Mouse (Mus musculus) right cerebral cortex, postnatal 4 days (tissue): Measurements from ENCODE around the gene Antxr1.

Experiments
- DNase-seq: peaks from one replicate; pipeline ENCODE4 v3.0.0-alpha.2; 2022

The Antxr1 gene

DNA sequence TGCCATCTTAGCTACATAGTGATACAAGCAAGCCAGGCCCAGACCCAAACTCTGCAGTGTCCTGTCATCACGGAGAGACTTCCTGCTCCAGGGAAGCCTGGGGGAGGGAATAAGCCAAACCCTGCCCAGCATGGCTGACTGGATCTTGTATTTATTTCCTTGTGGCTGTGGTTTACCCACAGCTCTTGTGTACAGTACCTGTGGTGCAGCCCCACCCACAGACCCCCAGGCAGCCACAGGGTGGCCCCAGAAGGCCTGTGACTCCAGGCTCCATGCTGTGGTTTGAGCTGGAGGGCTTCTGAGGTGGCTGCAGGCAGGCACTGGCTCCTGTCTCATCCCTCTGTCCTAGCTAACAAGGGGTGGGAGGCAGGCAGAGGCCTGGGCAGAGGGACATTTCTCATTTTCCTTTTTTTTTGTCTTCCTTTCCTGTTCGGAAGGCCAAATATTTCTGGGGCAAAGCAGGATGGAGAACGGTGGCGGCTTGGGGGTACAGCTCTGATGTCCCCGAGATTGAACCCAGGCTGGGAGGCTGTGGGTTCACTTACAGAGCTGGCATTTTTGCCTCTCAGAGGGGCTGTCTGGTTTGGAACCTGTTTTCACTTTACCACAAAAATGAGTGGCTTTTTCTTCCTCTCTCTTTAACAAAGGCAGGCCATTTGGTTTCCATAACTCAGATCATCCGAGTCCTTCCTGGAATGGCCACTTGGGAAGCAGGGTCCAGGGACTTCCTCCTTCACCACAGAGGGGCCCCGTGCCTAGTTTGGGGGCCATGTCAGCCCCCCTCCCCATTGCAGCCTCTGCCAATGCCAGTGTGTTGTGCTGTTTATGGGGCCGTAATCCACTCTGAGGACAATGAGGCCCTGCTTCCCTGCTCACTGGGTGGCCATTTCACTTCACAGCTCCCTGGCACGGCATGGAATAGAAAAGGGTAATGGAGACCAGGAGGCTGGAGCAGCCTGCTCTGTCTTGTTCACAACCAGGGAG, 91.2 kb downstream of the Antxr1 start:
- no peak for DNase-seq

DNA sequence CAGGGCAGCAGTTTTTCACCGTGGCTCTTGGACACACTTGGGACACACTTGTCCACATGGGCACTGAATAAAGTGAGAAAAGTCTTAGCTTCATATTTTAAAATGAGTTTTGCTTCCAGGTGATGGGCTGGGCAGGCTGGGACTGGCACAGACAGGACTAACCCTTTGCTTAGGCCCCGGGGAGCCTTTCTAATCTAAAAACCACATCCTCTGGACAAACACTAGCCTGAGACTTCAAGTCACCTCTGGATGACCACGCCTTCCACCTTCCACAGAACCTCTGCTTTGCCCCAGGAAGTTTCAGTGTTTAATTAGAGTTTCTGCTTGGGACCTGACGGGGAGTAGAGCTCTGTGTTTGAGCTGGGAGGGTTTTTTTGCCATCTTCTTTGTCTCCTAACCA, 98.4 kb downstream of the Antxr1 start:
- DNase-seq, result no peak

DNA sequence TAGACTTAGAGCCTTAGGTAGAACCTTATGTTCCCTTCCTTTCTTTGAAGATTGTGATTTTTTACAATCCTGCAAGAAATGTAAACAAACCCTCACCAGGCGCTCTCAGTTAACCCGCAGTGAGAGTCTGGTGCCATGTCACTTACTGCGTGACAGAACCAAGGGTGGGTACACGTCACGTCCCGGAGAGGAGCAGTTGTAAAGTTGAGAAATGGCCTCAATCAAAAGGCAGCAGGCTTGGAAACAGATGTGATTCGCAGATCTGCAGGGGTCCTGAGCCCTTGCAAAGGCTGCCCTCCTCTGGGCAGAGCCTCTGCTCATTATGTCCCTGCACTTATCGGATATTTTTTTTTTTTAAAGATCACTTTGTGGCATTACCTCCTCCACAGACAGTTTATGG, 99.6 kb downstream of the Antxr1 start:
- no peak for DNase-seq

DNA sequence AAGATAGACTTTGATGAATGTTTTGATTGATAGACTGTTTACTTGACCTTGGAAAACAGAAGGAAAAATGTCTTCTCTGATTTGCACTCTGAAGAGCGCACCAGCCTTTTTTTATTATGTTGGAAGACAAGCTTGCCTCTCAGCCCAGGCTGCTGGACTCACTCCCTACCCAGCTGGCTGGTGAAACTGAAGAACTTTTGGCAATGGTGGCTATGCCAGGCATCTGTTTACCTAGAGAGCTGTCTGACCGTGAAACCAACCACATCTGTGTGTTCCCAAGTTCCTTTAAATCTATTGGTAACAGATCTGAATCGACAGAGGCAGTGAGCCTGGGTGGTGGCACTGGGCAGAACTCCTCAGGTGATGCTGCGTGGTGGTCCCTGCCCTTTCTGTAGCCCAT, 102.5 kb downstream of the Antxr1 start:
- DNase-seq, result no peak

DNA sequence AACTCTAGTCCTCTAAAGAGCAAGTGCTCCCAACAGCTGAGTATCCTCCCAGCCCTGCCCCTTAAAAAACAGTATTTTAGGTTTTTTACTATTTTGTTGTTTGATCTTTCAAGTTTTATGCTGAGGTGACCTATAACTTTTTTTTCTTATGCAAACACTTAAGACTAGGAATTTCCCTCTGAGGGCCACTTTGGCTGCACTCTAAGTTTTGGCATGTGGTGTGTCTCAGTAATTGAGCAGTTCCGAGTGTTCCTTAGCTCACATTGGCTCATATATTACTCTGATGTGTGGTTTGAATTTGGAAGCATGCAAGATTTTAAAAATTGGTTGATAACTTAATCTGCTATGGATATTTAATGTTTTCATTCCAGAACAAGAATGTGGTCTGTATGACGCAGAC, 105.6 kb downstream of the Antxr1 start:
- DNase-seq, result no peak

DNA sequence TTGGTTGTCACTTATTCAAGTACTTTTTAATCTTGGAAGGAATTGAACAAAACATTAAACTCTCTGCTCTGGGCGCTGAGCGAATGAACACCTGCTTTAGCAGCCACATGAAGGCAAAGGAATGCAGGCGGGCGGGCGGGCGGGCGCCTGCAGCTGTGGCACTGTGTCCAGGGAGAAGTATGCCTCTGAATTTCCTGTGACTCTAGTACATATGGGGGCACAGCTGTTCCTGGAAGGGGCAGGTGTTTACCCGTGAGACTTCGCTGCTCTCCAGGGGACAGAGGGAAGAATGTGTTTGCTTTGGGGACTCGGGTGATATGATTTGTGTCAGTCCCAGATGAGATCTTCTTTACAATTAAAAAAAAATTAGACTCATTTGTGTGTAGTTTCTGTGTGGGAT, 107.7 kb downstream of the Antxr1 start:
- no peak for DNase-seq

DNA sequence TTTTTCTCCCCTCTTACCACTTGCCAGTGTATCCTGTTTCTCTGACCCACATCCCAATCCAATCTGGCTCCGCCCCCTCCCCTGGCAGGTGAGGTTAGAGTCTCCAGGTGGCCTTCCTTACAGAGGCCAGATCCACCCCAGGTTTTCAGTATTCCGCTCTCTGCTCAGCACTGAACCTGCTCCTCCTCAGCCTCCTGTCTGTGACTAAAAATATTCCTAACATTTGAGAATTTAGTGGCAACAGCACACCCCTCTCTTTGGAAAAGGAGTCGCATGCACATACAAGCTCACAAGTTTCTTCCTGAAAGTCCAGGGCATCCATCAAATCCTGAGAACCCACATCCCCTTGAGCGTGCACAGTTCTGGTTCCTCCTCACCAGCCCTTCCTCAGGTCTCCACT, 109.3 kb downstream of the Antxr1 start:
- DNase-seq, result no peak

DNA sequence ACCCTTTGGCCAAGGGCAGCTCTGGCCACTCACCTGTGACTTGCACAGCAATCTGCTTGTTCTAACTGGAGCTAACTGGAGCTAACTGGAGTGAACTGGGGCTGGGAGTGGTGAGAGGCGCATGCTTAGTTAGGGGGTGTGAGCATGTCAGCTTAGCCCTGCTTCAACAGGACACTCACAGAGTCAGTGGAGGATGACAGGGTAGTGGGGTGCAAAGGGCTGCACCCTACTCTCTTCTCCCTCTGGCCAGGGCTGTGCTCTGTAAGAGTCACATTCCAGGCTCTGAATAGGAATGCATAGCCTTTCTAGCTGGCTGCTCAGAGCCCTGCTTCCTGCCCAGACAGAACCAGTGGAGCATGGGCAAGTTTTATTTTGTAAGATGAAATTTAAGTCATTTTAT, 110.3 kb downstream of the Antxr1 start:
- no peak for DNase-seq

DNA sequence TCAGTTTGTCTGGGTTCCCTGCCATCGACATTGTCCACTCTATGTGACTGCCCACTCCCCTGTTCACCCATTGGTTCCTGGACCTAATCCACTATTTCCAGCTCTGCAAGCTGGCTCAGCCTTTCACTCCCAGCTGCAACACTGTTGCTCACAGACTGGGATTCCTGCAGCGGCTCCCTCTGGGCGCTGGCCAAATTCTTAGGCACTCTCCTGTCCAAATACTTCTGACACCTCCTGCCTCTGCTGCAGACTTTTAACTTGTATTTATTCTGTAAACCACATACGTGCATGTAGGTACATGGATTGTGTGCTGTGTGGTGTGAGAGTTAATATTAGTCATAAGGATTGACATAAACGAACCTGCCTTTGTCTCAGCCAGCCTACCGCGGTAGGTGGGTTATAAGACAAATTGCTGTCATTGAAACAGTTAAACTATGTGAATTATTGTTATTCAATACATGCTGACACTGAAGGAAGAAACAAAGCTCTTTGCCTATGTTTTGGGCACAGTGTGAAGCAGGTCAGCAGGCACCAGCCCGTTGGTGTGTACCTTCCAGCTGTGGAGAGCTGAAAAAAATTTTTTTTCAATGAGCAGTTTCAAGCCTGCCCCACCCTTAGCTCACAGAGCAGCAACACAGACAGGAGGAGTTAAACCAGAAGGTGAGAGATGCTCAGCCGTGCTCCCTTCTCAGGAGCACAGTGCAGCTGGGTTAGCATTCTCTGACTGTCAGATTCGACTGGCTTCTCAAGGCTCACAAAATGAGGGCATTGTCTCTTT, 112.6 kb downstream of the Antxr1 start:
- no peak for DNase-seq

DNA sequence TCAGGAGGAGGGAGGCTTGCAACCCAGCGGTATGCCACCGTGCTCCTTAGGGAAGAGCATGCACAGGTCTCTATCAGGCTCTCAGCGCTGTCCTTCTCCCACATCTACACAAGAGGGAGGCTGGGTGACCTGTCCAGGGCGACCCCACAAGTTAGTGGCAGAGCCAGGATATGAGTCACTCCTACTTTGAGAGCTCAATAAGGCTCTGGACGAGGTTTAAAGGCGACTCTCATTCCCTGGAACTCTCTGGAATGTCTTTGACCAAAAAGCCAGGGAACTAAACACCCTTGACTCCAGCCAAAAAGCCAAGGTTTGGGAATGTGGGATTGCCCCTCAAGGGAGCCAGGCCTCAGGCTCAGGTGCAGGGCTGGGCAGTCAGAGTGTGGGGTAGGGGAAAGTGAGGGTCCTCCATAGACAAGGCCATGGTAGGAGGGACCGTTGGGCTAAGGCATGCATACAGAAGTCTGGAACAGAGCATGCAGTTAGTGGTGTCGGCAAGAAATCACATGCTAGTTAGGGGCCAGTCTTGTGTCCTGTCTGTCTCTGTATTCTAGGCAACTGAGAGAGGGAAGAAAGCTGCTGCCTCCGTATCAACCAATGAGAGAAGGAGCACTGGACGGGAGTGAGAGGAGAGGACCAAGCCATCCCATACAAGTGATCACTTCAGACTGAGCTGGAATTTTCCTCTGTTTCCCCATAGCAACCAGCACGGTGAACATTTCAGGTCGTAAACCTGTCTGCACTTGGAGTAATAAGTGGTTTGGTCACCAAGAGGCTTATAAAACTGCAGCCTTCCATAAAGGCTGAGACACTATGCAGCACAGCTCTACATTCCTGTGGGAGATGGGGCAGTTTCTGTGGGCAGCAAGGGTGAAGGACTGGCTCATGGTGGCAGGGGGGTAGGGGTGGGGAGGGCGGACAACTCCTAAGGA, 116.3 kb downstream of the Antxr1 start:
- DNase-seq, result no peak

DNA sequence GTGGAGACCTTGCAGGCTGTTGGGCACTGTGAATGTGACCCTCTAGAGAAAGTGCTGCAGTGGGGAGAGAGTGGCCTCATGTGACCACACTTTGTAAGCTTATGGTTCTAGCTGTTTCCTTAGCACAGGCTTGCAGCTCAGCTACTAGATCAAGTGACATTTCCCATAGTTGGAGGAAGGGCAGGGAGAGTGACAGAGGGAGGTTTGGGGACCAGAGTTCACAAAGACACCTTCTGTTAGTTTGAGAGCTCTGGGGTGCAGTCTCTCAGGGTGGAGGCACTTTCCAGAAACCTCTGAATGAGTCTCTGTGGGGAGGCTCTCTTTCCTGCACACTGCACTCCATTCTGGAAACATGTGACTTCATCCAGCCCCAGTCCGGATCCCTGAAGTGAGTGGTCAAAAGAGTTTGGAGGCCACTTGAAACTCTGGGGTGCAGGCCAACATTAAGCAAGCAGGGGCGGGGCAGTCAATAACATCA, 119.5 kb downstream of the Antxr1 start:
- DNase-seq, result no peak

DNA sequence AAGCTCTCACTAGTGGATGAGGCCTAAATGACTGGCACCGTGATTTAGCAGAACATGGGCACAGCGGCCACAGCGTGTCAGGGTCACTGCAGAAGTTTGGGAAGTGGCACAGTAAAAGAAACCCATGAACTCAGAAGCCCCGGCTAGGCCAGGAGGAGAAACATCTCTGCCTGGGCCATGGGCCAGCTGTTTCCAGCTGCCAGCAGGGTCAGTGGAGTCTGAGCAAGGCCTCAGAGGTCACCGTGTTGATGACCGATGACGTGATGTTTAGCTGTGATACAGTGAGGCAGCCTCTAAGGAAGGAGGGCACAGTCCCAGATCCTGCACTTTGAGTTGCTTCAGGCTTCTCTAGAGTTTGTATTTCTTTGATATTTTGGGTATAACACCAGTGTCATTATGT, 122.4 kb downstream of the Antxr1 start:
- DNase-seq, result no peak

DNA sequence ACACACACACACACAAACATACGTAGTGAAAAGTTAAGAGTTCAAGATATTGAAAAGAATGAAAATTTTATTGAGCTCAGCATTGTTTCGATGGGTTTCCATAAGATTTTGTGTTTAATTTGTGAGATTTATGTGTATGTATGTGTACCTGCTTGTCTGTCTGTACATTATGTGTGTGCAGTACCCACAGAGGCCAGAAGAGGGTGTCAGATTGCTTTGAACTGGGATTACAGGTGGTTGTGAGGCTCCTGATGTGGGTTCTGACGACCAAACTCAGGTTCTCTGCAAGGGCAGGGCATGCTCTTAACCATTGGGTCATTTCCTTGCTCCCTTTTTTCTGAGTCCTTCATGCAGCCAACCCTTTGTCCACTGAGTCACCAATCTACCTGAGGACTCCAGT, 124.1 kb downstream of the Antxr1 start:
- no peak for DNase-seq

DNA sequence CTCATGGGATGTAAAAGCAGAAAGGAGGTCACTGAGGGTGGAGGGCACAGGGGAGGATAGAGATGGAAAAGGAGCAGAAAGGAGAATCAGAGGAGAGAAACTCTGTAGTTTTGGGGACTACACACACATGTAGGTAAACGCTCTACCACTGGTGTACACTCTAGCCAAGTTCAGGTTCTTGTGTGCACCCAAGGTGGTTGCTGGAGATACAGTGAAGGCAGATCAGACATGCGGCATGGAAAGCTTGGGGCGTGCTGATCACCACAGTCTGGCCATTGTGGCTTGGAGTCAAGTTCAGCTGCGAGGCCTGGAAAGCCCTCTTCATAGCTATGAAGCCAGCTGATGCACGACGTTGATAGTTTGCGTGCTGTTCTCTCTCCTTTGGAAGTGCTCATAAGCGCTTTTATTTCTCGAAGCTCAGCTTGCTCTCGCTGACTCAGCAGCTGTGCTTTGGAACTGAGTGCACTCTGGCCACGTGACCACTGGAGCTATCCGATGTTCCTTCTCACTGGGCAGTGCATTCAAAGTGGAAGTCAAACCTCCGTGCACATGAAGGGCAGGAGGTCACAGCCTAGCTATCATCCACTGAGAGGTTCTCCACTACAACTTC, 128.1 kb downstream of the Antxr1 start:
- DNase-seq, result no peak

DNA sequence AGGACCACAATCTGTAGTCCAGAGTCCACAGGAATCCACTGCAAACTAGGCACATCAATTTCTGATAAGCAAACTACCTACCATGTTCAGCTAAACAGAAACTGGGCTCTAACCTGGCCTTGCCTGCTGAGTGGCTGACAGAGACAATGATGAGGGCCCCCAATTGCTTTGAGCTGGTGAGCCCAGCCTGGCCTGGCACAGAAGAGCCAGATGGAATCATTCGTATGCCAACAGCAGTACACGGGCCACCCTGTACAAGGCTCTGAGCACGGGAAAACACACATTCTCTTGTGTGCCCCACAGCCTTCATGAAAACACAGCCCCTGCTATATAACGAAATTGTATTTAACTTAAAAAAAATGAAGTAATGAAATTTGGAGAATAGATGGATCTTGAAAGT, 128.8 kb downstream of the Antxr1 start:
- DNase-seq, result no peak

DNA sequence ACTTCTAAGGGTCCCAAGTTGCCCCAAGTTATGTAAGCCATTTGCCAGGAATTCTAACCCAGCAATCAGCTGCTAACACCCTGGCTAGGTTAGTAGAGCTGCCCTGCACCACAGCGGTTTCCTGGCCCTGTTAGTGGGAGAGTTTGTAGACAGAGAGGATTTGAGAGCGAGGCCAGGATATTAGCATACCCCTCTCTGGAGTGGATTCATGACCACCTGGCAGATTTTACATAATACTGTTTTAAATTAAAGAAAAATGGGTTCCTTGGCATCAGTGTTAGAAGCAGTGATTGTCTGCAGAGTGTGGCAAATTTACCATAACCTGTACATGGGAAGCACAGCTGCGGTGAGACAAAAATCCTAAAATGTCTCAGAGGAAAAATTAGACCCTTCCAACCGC, 132.2 kb downstream of the Antxr1 start:
- DNase-seq, result no peak

DNA sequence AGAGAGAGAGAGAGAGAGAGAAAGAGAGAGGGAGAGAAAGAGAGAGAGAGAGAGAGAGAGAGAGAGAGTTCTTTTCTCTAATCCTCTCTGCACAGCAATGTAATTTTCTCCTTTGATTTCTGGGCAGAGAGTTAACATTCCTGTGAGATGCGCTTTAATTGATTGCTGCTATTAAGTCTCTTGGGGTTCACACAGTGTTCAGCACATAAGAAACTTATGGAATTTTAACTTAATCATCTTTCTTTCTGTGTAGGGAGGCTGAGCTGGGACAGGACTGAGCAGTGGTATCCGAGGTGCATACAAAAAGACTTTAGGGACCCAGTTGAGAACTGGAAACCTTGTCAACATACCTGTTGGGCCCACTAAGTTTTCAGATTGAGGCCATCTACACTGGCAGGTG, 132.6 kb downstream of the Antxr1 start:
- no peak for DNase-seq

DNA sequence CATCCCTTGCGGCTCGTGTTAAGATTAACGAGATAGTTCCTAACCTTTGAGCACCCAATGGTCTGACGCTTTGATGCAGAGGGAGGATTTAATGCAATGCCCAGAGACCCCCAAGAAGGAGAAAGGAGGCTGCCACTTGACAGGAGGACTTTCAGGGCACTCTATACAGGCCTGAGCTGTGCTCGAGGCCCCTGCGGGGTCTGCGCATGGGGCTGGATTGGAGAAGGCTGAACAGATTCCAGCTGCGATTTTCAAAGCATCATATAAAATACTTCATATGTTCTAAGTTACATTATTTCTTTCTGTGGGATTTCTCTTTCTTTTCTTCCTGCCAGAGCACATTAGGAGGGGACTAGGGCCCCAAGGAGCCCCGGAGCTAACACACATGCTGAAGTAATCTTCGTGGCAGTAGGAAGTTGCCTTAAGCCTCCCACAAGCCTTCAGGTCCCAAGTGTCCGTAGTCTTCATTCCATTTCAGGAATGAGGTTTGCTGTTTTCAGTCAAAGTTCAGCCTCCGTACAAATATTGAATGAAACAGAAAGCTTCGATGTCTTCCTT, 133.5 kb downstream of the Antxr1 start:
- no peak for DNase-seq

DNA sequence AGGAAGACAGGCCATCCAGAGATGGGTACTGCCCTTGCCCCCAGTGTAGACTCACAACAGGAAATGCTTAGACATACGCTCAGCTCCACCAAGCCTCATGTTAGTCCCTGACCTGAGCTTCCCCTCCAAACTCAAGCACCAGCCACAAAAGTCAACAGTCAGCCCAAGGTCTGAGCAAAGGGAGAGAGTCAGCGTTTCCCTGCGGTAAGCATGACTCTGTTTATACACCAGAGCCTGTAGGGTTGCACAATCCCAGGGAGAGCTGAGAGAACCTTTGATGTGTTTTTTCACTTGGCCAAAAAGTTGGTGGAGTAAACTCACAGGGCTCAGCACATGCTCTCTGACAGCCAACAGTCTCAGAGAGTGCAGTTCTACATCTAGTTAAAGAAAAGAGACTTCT, 145.9 kb downstream of the Antxr1 start:
- DNase-seq, result no peak

DNA sequence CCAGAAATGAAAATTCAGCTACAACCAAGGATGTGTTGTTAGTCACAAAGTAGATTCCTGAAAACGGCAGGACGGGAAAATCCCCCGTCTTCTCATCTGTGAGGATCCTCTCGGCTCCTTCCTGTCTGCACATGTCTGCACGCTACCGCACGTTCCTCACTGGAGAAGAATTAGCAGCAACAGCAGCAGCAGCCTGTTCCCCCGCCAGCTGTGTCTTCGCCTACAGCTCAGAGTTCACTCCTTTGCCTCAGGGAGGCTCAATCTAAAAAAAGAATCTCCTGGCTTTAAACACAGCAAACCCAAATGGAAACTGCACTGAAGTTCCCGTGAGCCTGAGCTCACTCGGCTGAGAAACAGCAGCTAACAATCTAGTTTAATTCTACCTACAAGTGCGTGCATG, 148.6 kb downstream of the Antxr1 start:
- DNase-seq, result peak; percentile 22

DNA sequence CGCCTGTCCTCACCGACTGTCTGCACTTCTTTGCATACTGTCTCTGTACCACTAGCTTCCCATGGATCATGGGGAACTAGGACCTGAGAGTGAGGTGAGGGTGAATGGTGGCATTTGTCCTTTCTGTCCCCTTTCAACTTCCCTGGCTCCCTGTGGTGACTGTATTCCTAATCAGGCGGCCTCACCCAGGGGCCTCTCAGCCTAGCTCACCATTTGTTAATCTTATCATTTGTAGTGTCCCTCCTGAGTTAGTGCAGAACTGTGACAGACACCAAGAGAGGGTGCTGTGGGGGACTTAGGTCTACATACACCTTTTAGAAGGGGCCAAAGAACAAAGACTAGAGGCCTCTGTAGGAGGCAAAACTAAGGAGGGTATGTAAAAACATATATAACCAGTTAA, 151.2 kb downstream of the Antxr1 start:
- no peak for DNase-seq

DNA sequence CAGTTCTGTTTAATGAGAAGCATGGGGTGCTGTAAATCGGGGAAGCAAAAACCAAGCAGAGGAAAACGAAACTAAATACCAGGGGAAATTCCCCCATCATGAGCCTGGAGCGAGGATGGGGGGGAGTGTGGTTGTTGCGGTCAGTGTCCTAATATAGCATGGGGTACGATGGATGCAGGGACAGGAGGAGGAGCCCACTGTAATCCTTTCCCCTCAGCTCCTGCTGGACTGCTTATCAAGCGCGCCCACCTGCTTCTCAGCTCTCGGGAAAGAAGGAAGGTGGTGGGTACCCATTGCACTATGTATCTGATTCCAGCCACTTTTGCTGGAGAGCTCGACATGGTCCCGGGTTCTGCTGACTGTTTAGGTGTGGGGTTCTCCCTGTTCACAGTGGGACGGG, 151.6 kb downstream of the Antxr1 start:
- no peak for DNase-seq
